Mouse (Mus musculus): Measurements from ENCODE around the gene St3gal3. TPM values are rescaled to one million over a fixed set of nuclear protein-coding genes. Genes with fewer than 3 reads are reported as not detected.

The St3gal3 gene
- polyA plus RNA-seq, 1 experiment: 71.2 TPM

DNA sequence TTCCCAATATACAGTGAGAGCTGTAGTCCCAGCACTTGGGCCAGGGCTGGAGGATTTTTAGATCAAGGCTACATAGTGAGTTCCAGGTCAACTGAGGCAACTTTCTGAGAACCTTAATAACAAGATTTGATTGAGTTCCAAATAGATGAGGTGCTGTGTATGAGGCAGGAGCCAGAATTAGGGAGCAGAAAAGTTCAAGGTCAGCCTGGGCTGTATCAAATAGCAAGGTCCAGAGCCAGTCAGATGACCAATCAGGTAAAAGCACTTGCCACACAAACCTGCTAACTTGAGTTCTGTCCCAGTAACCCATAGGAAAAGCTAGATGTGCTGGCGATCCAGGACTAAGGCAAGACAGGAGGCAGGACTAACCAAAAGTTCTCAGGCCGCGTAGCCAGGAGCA, 23.0 kb upstream of the St3gal3 start:
- TF ChIP-seq CTCF (IDR thresholded peaks at IDR 0.05; ENCODE audit: borderline replicate concordance, insufficient read depth, low read depth, low read length) (no peak), POLR2A (IDR thresholded peaks at IDR 0.05; ENCODE audit: borderline replicate concordance, insufficient read depth, low read length) (no peak)
- no peak overlapping the region for H3K4me3 ChIP-seq (replicated peaks; ENCODE audit: insufficient read depth, low read depth, low read length)
- DNase-seq: no peak
- peaks cover 31% of the 10 kb centered on the region for H3K4me1 ChIP-seq (ENCODE audit: control insufficient read depth, insufficient read depth, low read length)
- H3K27me3 ChIP-seq (ENCODE audit: control insufficient read depth, insufficient read depth, low read length): no peaks in the 10 kb centered on the region
- WGBS: 90% methylated on average over 3 of the region's 3 CpGs
- H3K27ac ChIP-seq (ENCODE audit: insufficient read depth, low read length): no peak overlapping the region

DNA sequence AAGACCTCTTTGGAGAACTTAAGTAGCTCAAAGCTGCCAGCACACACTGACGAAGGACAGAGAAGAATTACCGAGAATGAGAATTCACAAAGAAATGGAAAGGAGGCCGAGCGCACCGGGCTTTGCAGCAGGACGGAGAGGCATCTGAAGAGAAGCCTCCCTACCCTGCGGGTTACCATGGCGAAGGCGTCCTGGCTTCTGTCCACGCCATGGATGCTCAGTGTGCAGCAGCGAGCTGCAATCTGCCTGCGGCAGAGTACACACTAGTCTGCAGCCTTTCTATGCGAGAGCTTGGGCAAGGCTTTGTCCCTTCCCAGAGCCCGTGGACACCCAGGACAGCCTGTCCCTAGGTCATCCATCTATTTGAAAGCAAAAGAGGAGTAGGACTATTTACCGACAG, 21.8 kb upstream of the St3gal3 start:
- DNase-seq: peak; percentile 74 to 77
- 8% methylated on average over 15 of the region's 15 CpGs for WGBS
- peak overlapping the region; percentile 47 for H3K27ac ChIP-seq (ENCODE audit: insufficient read depth, low read length)
- no peak overlapping the region for H3K4me3 ChIP-seq (replicated peaks; ENCODE audit: insufficient read depth, low read depth, low read length)
- peaks cover 42% of the 10 kb centered on the region for H3K4me1 ChIP-seq (ENCODE audit: control insufficient read depth, insufficient read depth, low read length)
- no peaks in the 10 kb centered on the region for H3K27me3 ChIP-seq (ENCODE audit: control insufficient read depth, insufficient read depth, low read length)
- no peak for TF ChIP-seq CTCF (IDR thresholded peaks at IDR 0.05; ENCODE audit: borderline replicate concordance, insufficient read depth, low read depth, low read length)
- TF ChIP-seq POLR2A (IDR thresholded peaks at IDR 0.05; ENCODE audit: borderline replicate concordance, insufficient read depth, low read length): no peak

- no peak overlapping the region for H3K27ac ChIP-seq (ENCODE audit: insufficient read depth, low read length)
- no peaks in the 10 kb centered on the region for H3K27me3 ChIP-seq (ENCODE audit: control insufficient read depth, insufficient read depth, low read length)
- H3K4me1 ChIP-seq (ENCODE audit: control insufficient read depth, insufficient read depth, low read length): peaks cover 55% of the 10 kb centered on the region
- TF ChIP-seq CTCF (IDR thresholded peaks at IDR 0.05; ENCODE audit: borderline replicate concordance, insufficient read depth, low read depth, low read length) (no peak), POLR2A (IDR thresholded peaks at IDR 0.05; ENCODE audit: borderline replicate concordance, insufficient read depth, low read length) (no peak)
- 91% methylated on average over 5 of the region's 5 CpGs for WGBS
- no peak overlapping the region for H3K4me3 ChIP-seq (replicated peaks; ENCODE audit: insufficient read depth, low read depth, low read length)
- no peak for DNase-seq
These were observed 20.2 kb upstream of the St3gal3 start for GRCm38 (mm10) chr4:118154889-118155288.

DNA sequence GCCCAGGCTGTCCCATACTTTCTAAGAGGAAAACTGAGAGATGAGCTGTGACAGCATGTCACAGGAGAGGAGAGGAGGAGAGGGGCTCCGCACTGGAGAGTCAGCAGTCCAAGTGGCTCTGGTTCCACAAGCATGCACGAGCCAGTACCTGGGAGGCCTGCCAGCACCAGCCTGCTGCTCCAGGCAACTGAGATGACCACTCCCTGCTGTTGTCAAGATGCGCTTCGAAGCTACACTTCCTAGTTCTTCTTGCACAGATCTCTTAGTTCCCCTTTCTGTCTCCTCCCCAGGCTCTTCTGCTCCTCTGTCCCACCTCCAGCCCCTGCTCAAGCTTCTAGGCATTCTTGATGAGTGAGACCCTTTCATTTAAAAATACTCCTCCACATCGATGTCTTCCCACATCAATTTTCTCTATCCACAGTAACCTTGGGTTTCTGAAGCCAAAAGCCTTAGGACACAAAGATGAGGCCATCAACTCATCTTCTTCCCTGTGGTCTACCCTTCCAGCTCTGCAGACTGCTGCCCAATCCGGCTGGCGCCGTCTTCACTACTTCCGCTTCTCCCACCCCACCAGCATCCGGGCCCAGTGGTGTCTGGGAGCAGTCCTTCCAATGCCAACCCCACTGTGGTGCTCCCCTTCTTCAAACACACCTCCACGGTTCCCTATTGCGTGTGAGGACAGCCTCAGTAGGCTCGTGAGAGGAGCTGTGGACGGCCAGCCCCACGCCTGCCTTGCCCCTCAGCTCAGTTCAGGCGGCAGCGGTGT, 17.5 kb upstream of the St3gal3 start:
- 35% methylated on average over 17 of the region's 17 CpGs for WGBS
- TF ChIP-seq CTCF (IDR thresholded peaks at IDR 0.05; ENCODE audit: borderline replicate concordance, insufficient read depth, low read depth, low read length): no peak
- TF ChIP-seq POLR2A (IDR thresholded peaks at IDR 0.05; ENCODE audit: borderline replicate concordance, insufficient read depth, low read length): no peak
- peak; percentile 90 to 94 for DNase-seq
- Histone ChIP-seq H3K4me1 (ENCODE audit: control insufficient read depth, insufficient read depth, low read length) (peaks cover 77% of the 10 kb centered on the region), H3K27ac (ENCODE audit: insufficient read depth, low read length) (peak overlapping the region; percentile 77), H3K4me3 (replicated peaks; ENCODE audit: insufficient read depth, low read depth, low read length) (no peak overlapping the region), H3K27me3 (ENCODE audit: control insufficient read depth, insufficient read depth, low read length) (no peaks in the 10 kb centered on the region)

DNA sequence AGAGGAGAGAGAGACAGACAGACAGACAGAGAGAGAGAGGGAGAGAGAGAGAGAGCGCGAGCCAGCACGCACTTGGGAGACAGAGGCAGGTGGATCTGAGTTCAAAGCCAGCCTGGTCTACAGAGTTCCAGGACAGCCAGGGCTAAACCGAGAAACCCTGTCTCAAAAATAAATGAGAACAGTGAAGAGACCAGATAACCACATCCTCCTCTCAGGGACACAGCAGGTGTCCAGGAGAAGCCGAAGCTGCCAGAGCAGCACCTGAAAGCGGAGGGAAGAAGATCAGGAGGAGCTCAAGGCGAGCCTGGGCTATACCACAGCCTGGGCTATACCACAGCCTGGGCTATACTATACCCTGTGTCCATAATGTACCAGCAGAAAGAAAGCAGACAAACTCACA, 16.1 kb upstream of the St3gal3 start:
- Histone ChIP-seq H3K4me3 (replicated peaks; ENCODE audit: insufficient read depth, low read depth, low read length) (no peak overlapping the region), H3K4me1 (ENCODE audit: control insufficient read depth, insufficient read depth, low read length) (peaks cover 70% of the 10 kb centered on the region), H3K27me3 (ENCODE audit: control insufficient read depth, insufficient read depth, low read length) (no peaks in the 10 kb centered on the region), H3K27ac (ENCODE audit: insufficient read depth, low read length) (peak overlapping the region; percentile 91)
- TF ChIP-seq POLR2A (IDR thresholded peaks at IDR 0.05; ENCODE audit: borderline replicate concordance, insufficient read depth, low read length): no peak
- no peak for TF ChIP-seq CTCF (IDR thresholded peaks at IDR 0.05; ENCODE audit: borderline replicate concordance, insufficient read depth, low read depth, low read length)
- DNase-seq: peak; percentile 57 to 59
- 19% methylated on average over 7 of the region's 7 CpGs for WGBS

DNA sequence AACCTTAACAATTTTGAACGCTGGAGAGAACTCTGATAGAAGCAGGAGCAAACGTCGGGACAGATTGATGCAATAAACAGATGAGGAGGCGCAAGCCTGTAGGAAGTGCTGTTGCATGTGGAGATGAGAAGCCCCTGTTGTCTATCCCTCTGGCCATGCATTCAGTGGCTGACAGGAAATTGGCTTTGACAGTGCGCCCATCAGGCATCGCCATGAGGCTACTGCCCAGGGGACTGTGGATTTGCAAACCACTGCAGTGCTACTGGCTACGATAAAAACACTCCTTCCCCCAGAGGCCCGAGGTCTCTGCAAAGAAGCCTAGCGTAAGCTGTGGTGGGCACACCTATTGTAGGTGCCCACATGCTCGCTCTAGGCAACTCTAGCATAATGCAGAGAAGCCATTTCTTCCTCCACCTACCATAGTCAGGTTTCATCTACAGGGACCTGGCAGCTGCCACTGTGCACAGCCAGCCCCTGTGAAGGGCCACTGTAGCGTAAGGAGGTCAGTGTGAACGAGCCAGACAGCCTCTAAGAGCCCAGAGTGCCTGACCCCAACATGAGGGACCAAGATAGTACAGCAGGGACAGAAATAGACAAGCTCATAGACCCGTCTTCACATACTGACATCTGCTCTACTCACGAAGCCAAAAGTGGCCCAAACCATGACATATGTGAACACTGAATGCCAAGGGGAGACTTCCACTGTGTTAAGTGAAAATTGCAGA, 15.4 kb upstream of the St3gal3 start:
- 12% methylated on average over 14 of the region's 14 CpGs for WGBS
- peak; percentile 82 to 93 for DNase-seq
- Histone ChIP-seq H3K27me3 (ENCODE audit: control insufficient read depth, insufficient read depth, low read length) (no peaks in the 10 kb centered on the region), H3K4me1 (ENCODE audit: control insufficient read depth, insufficient read depth, low read length) (peaks cover 63% of the 10 kb centered on the region), H3K27ac (ENCODE audit: insufficient read depth, low read length) (peak overlapping the region; percentile 91), H3K4me3 (replicated peaks; ENCODE audit: insufficient read depth, low read depth, low read length) (no peak overlapping the region)
- TF ChIP-seq CTCF (IDR thresholded peaks at IDR 0.05; ENCODE audit: borderline replicate concordance, insufficient read depth, low read depth, low read length) (no peak), POLR2A (IDR thresholded peaks at IDR 0.05; ENCODE audit: borderline replicate concordance, insufficient read depth, low read length) (no peak)

- H3K4me3 ChIP-seq (replicated peaks; ENCODE audit: insufficient read depth, low read depth, low read length): no peak overlapping the region
- peaks cover 62% of the 10 kb centered on the region for H3K4me1 ChIP-seq (ENCODE audit: control insufficient read depth, insufficient read depth, low read length)
- H3K27ac ChIP-seq (ENCODE audit: insufficient read depth, low read length): peak overlapping the region; percentile 86
- TF ChIP-seq POLR2A (IDR thresholded peaks at IDR 0.05; ENCODE audit: borderline replicate concordance, insufficient read depth, low read length) (no peak), CTCF (IDR thresholded peaks at IDR 0.05; ENCODE audit: borderline replicate concordance, insufficient read depth, low read depth, low read length) (no peak)
- 43% methylated on average over 10 of the region's 10 CpGs for WGBS
- DNase-seq: no peak
- H3K27me3 ChIP-seq (ENCODE audit: control insufficient read depth, insufficient read depth, low read length): no peaks in the 10 kb centered on the region
These were observed 14.4 kb upstream of the St3gal3 start for GRCm38 (mm10) chr4:118149055-118149576.

Measured in cerebellum, adult 2 months (tissue).